Mouse (Mus musculus): ENCODE measurements around the gene Fam151b.

Fam151b gene

GRCm38 (mm10) chr13:92423711-92424110 is 60.1 kb downstream of the Fam151b start:
- DNase-seq (ENCODE audit: extremely low read depth, insufficient read length, low spot score): no peak

GRCm38 (mm10) chr13:92419630-92420029 is 64.2 kb downstream of the Fam151b start:
- no peak for DNase-seq (ENCODE audit: extremely low read depth, insufficient read length, low spot score)

DNA sequence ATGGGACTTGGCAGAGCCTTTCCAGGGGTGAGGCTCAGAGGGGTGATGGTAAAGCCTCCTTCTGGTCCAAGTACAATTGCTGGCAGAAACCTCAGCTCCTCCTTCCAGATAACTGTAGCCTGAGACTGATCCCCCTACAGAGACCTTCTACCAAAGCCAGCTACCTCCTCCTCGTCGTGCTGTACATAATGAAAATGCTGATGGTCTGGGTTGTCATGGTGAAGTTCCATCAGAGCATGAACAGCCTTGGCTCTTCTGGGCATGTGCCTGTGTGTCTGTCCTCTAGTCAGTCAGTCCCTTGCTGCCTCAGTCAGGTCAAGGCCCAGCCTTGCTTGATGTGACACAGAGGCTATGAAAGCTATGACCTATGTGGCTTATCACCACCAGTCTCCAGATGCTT is 73.3 kb downstream of the Fam151b start:
- no peak for DNase-seq (ENCODE audit: extremely low read depth, insufficient read length, low spot score)

DNA sequence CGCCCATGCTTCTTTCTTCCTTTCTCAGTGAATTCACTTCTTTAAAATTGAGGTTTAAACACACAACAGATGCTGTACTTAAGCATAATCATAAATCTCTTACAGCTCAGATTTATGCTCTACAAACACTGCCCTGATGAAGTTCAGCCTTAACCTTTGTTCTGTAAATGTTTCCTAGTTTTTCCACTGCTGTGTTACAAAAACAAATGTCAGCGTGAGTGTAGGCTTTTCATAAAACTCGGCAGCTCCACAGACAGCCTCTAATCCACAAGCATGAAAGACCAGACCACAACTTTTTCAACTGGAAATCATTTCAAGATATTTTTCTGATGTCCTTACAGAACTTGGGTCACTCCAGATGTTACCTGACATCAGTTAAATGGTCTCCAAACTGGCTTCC is 80.3 kb downstream of the Fam151b start:
- no peak for DNase-seq (ENCODE audit: extremely low read depth, insufficient read length, low spot score)

GRCm38 (mm10) chr13:92402063-92402462 is 81.8 kb downstream of the Fam151b start:
- DNase-seq (ENCODE audit: extremely low read depth, insufficient read length, low spot score): no peak
